ENCODE assay signal across 8 mouse cellular contexts in the genomic region with DNA sequence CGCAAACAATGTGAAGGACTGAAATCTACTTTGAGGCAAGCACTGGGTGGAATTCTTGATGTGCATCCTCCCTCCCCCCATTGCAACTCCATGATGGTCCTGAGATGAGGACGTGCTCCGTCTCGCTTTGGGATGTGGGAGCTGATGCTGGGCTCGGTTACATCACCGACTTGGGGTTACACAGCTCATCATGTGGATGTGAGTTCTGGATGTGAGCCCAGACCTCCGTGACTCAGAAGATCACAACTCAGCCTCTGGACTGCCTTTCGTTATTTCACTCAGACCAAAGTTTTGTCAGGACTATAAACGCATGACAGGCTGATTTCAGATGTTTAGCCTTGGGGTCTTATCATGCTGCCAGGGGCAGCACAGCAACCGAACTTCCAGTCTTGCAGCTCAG. TPM values are rescaled to one million over a fixed set of nuclear protein-coding genes. Genes with fewer than 3 reads are reported as not detected.
DNase-seq lines count a peak whose midpoint lies in the region; ATAC-seq and TF ChIP-seq lines count a peak whose summit lies in the region.

No protein-coding gene starts in this region.

- H3K9me3 ChIP-seq in intestine, postnatal 0 days (ENCODE audit: control insufficient read depth) = no peaks in the 10 kb centered on the region

- peak overlapping the region; percentile 25; the same call in 1 of the 2 replicates for H3K27ac ChIP-seq in cortical plate, adult 2 months (ENCODE audit: insufficient read depth, low read length)
- H3K27ac ChIP-seq in intestine, postnatal 0 days (ENCODE audit: low read depth, low read length) = peak overlapping the region; percentile 80
- no peak overlapping the region for H3K27ac ChIP-seq in thymus, adult 2 months (ENCODE audit: control insufficient read depth, insufficient read depth, low read length)

- no peak overlapping the region for H3K4me3 ChIP-seq in lung, adult 2 months (replicated peaks; ENCODE audit: extremely low read depth, low read depth, low read length)
- H3K4me3 ChIP-seq in cortical plate, adult 2 months (ENCODE audit: insufficient read depth, low read length) = no peak overlapping the region
- no peak overlapping the region for H3K4me3 ChIP-seq in intestine, postnatal 0 days (ENCODE audit: low read depth, low read length)
- no peak overlapping the region for H3K4me3 ChIP-seq in thymus, adult 2 months (ENCODE audit: control insufficient read depth, insufficient read depth, low read length)

- no peak for TF ChIP-seq POLR2A in lung, adult 2 months (IDR thresholded peaks at IDR 0.05; ENCODE audit: borderline replicate concordance, extremely low read depth, low read depth, low read length)
- TF ChIP-seq POLR2A in cortical plate, adult 2 months (IDR thresholded peaks at IDR 0.05; ENCODE audit: extremely low read depth, insufficient read depth, low read length) = no peak
- no peak for TF ChIP-seq POLR2A in thymus, adult 2 months (IDR thresholded peaks at IDR 0.05; ENCODE audit: control insufficient read depth, extremely low read depth, insufficient read depth, low read length, poor library complexity)

- H3K4me2 ChIP-seq in intestine, postnatal 0 days (replicated peaks; ENCODE audit: low read depth) = no peak overlapping the region

- peaks cover 12% of the 10 kb centered on the region for H3K4me1 ChIP-seq in lung, adult 2 months (ENCODE audit: control insufficient read depth, insufficient read depth, low read length)
- H3K4me1 ChIP-seq in cortical plate, adult 2 months (ENCODE audit: control insufficient read depth, insufficient read depth, low read length) = peaks cover 11% of the 10 kb centered on the region
- H3K4me1 ChIP-seq in intestine, postnatal 0 days (replicated peaks; ENCODE audit: control insufficient read depth, insufficient read depth, low read length) = peaks cover 30% of the 10 kb centered on the region
- peaks cover 36% of the 10 kb centered on the region for H3K4me1 ChIP-seq in thymus, adult 2 months (replicated peaks; ENCODE audit: control insufficient read depth, insufficient read depth, low read length)

- ATAC-seq in intestine, postnatal 0 days = no peak

- peak; percentile 60 to 63 for DNase-seq in lung, adult 18-20 months
- no peak for DNase-seq in lung, adult 2 months
- DNase-seq in skeletal muscle tissue, adult 2 months (ENCODE audit: low read depth, low spot score) = peak; percentile 81
- DNase-seq in thymus, adult 2 months = no peak
- DNase-seq in cerebellum, adult 18-20 months = no peak
- no peak for DNase-seq in cerebellum, adult 11 months

- 40% methylated on average over 10 of the region's 10 CpGs for WGBS in lung, adult 2 months
- 60% methylated on average over 10 of the region's 10 CpGs for WGBS in intestine, postnatal 0 days
- 66% methylated on average over 10 of the region's 10 CpGs for WGBS in thymus, adult 2 months

- no peaks in the 10 kb centered on the region for H3K36me3 ChIP-seq in intestine, postnatal 0 days (ENCODE audit: control insufficient read depth, insufficient read depth)
- H3K36me3 ChIP-seq in thymus, adult 2 months (ENCODE audit: control insufficient read depth, insufficient read depth, low read length) = no peaks in the 10 kb centered on the region

- TF ChIP-seq CTCF in lung, adult 2 months (IDR thresholded peaks at IDR 0.05; ENCODE audit: insufficient read depth, low read length) = no peak
- no peak for TF ChIP-seq CTCF in cortical plate, adult 2 months (IDR thresholded peaks at IDR 0.05; ENCODE audit: extremely low read depth, insufficient read depth, low read length)
- TF ChIP-seq CTCF in intestine, postnatal 0 days (IDR thresholded peaks at IDR 0.05; ENCODE audit: low read depth) = no peak
- no peak for TF ChIP-seq CTCF in thymus, adult 2 months (IDR thresholded peaks at IDR 0.05; ENCODE audit: borderline replicate concordance, control insufficient read depth, extremely low read depth, insufficient read depth, low read length, poor library complexity)

- no peak overlapping the region for H3K9ac ChIP-seq in intestine, postnatal 0 days (ENCODE audit: low read depth, low read length)

- H3K27me3 ChIP-seq in intestine, postnatal 0 days (replicated peaks; ENCODE audit: control insufficient read depth, insufficient read depth, low read length) = no peaks in the 10 kb centered on the region
- H3K27me3 ChIP-seq in thymus, adult 2 months (ENCODE audit: control insufficient read depth, insufficient read depth, low read length) = no peaks in the 10 kb centered on the region

RNA-seq across cellular contexts. Expression of a gene that starts 4.3 kb away (rescaled TPM):
- 12.1 and 14.4 TPM in 2 replicates for polyA plus RNA-seq in lung, adult 2 months (2012; rRNA removed)
- polyA plus RNA-seq in cortical plate, adult 2 months (2012; rRNA removed) = 42.5 and 44.4 TPM in 2 replicates
- 5.5 and 6.4 TPM in 2 replicates for polyA plus RNA-seq in intestine, postnatal 0 days (2015; fragmentation: Nextera tagmentation; extraction: Ambion mirVana)
- 224 and 247 TPM in 2 replicates for polyA plus RNA-seq in thymus, adult 2 months (2012; rRNA removed)

Comparison
In these comparisons a context has a peak if more than half of its experiments do, and no peak if none do; other contexts are left out.
1. DNase-seq: peak in lung, adult 18-20 months (2 of 2) and skeletal muscle tissue, adult 2 months (single experiment); none in lung, adult 2 months (single experiment), thymus, adult 2 months (single experiment), cerebellum, adult 18-20 months (0 of 2) and cerebellum, adult 11 months (single experiment).